Mouse (Mus musculus): Measurements from ENCODE around the gene Gdap1l1.
"Not testable (repeated sequence)": the region's sequence is repeated elsewhere in the genome, so short reads cannot be mapped to it uniquely, and the experiment has no call there.

Gdap1l1 gene

GRCm38 (mm10) chr2:163438246-163438618 lies at the start of gene Gdap1l1:
TSS of gene Gdap1l1 (plus strand) at chr2:163438476.
- DNase-seq (ENCODE audit: low spot score in 2 of 2) = no peak

GRCm38 (mm10) chr2:163392436-163392835 lies 45.8 kb upstream of the Gdap1l1 start:
- DNase-seq (ENCODE audit: low spot score in 2 of 2) = no peak

DNA sequence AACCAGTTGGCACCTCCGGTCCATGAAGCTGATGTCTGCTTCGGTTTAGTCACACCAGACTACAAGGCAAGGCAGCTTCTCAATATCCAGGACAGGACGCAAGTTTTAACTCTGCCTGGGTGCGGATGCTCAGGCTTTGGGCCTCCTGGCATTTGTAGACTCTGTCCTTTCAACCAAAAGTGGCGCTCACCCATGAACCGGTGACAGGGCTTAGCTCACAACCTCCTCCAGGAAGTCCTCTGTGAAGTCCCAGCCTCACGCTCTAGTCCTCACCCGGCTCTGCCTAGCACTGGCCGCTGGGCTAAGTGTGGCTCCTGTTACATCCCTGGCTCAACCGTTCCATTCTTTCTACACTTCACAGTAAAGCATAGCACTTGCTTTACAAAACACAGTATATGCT lies 45.0 kb upstream of the Gdap1l1 start:
- DNase-seq (ENCODE audit: low spot score in 2 of 2) = no peak

- no peak for DNase-seq (ENCODE audit: low spot score in 2 of 2)
Measured at GRCm38 (mm10) chr2:163393976-163394375, 44.3 kb upstream of the Gdap1l1 start.

DNA sequence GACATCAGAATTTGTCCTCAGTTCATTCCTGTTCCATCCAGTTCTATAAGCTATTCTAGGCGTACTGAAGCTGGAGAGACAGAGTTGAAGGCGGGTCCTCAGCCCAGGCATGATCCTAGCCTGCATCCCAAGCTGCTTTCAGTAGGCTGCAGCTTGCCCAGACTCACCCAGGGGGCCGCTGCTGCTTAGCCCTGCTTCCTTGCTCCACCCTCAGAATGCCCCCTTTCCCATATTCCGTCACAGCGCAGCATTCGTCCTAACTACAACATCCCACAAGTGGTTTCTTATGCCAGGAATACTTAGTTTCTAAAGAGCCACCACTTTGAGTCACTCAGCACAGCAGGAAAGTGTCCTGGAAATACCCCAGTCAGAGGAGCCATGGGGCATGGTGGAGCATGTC lies 43.3 kb upstream of the Gdap1l1 start:
- no peak for DNase-seq (ENCODE audit: low spot score in 2 of 2)

- no peak for DNase-seq (ENCODE audit: low spot score in 2 of 2)
Measured at GRCm38 (mm10) chr2:163397071-163397470, 41.2 kb upstream of the Gdap1l1 start.

- DNase-seq (ENCODE audit: low spot score in 2 of 2) = no peak
Measured at GRCm38 (mm10) chr2:163397905-163398304, 40.4 kb upstream of the Gdap1l1 start, which contains the start of gene Jph2. TSS of gene Jph2 (minus strand) at chr2:163397993.

- no peak for DNase-seq (ENCODE audit: low spot score in 2 of 2)
Measured at GRCm38 (mm10) chr2:163398770-163399169, 39.5 kb upstream of the Gdap1l1 start.

- no peak for DNase-seq (ENCODE audit: low spot score in 2 of 2)
Measured at GRCm38 (mm10) chr2:163399222-163399621, 39.1 kb upstream of the Gdap1l1 start.

GRCm38 (mm10) chr2:163401221-163401620 lies 37.1 kb upstream of the Gdap1l1 start:
- DNase-seq (ENCODE audit: low spot score in 2 of 2) = peak; percentile 54 to 64

GRCm38 (mm10) chr2:163404037-163404815 lies 34.0 kb upstream of the Gdap1l1 start:
- DNase-seq (ENCODE audit: low spot score in 2 of 2) = no peak

DNA sequence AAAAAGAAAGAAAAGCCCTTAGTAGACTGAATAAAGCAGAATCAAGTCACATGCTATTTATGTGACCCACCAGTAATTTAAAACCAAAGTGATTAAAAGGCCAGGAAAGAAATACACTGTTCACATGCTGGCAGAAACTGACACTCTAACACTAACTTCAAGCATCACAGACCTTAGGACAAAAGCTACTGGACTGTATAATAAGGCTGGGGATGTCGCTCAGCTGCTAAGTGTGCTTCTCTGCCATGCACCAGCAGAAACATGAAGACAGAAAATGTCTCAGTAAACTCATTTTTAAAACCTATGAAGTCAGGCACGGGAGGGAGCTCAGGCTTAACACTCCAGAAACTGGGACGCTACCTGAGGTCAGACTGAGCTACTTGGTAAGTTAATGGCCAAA lies 28.1 kb upstream of the Gdap1l1 start:
- DNase-seq (ENCODE audit: low spot score in 2 of 2) = no peak

GRCm38 (mm10) chr2:163411344-163411743 lies 26.9 kb upstream of the Gdap1l1 start:
- DNase-seq (ENCODE audit: low spot score in 2 of 2) = not testable (repeated sequence)

- no peak for DNase-seq (ENCODE audit: low spot score in 2 of 2)
Measured at GRCm38 (mm10) chr2:163411840-163412239, 26.4 kb upstream of the Gdap1l1 start.

GRCm38 (mm10) chr2:163412419-163412818 lies 25.9 kb upstream of the Gdap1l1 start:
- no peak for DNase-seq (ENCODE audit: low spot score in 2 of 2)

- no peak for DNase-seq (ENCODE audit: low spot score in 2 of 2)
Measured at GRCm38 (mm10) chr2:163412846-163413590, 25.3 kb upstream of the Gdap1l1 start.

GRCm38 (mm10) chr2:163417026-163417425 lies 21.2 kb upstream of the Gdap1l1 start:
- DNase-seq (ENCODE audit: low spot score in 2 of 2) = no peak

- DNase-seq (ENCODE audit: low spot score in 2 of 2) = no peak
Measured at GRCm38 (mm10) chr2:163417830-163418229, 20.4 kb upstream of the Gdap1l1 start.

- DNase-seq (ENCODE audit: low spot score in 2 of 2) = no peak
Measured at GRCm38 (mm10) chr2:163418841-163419345, 19.4 kb upstream of the Gdap1l1 start.

DNA sequence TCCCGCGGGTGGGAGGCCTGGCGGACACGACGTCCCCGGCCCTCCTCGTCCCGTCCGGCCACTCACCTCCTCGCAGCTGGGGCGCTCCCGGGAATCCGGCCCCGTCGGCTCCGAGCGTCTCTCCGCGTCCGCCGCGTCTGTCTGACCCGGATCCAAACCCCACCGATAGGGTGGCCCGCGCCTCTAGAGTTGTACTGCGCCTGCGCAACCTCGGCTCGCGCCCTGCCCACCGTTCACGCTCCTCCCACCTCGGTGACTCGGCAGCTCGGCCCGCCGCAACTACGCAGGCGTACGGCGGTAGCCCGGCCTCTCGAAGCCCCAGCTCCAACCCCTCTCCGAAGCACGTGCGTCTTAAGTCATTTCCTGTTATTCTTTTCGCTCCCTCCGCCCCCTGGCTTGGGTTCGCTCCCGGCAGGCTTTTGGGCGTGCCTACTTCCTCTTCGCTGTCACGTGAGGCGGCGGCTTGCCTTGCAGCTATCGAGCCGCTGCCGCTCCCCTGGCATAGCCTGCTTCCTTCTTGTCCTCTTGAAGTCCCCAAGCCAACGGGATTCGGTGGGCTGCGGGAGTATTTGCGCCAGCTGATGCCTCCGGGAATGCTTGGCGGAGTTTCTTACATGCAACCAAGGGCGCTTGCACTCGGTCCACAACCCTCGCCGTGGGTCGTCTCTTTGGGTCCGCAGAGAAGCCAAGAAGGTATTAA lies 18.8 kb upstream of the Gdap1l1 start:
- DNase-seq (ENCODE audit: low spot score in 2 of 2) = peak; percentile 99 to 100

DNA sequence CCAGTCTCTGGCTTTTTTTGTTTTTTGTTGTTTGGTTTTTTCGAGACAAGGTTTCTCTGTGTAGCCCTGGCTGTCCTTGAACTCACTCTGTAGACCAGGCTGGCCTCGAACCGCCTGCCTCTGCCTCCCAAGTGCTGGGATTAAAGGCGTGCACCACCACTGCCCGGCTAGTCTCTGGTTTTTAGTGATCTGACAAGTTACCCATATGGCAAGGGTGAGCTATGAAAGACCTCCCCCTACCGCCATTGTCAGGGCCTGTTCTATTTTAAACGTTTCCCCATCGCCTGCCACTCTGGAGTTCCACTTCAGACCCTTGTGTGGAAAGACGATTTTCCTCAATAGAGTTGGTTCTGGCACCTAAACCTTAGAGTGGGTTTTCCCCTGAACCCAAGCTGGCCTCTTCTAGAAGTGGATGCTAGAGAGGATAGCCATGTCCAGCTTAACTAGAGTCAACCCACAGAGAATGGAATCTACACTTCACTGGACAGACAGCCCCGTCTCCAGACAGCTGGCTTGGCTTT lies 17.9 kb upstream of the Gdap1l1 start:
- no peak for DNase-seq (ENCODE audit: low spot score in 2 of 2)
